Mouse (Mus musculus) layer of hippocampus, postnatal 36 days (tissue): Measurements from ENCODE around the gene Abcb9. TPM values are rescaled to one million over a fixed set of nuclear protein-coding genes. Genes with fewer than 3 reads are reported as not detected.

ENCODE experiments used
- DNase-seq, 2 experiments: peaks; one replicate each; pipeline ENCODE4 v3.0.0; 2022
- total RNA-seq, 2 experiments: library from RNA; stranded (reverse); gene quantifications; 2 replicates each; pipeline ENCODE4 v1.2.3; 2021

The Abcb9 gene
- total RNA-seq, 2 experiments from 2014 or later, result 27.2 to 30.7 TPM

- DNase-seq, result no peak
Observed at GRCm38 (mm10) chr5:124031068-124031955, 64.3 kb downstream of the Abcb9 start.

DNA sequence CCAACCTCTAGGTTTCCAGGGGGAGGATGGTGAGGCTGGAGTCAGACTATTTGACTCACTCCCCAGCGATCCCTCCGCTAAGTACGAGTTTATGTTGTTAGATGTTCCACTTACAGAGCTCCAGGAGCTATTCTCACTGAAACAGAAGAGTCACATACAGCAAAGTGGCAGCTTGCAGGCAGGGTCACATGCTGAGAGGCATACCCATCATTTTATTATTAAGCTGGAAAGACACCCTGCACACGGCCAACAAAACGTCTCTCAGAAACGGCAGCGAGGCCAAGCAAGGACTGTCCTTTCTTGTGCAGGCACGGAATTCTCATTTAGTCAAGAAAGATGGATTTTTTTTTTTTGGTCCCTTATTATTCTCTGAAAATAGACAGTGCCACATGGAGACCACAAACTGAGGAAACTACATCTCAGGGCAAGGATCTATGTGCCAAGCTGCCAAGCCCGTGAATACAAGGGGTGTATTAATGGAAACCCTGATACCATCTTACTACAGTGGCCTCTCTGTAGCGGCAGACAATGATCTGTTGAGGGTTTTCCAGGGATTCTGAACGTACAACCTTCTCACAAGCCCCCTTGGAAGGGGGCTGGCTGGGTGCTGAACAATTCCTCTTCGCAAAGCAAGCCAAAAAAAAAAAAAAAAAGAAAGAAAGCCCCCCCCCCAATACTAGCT lies 65.1 kb downstream of the Abcb9 start:
- DNase-seq, result no peak

GRCm38 (mm10) chr5:124029220-124030035 lies 66.2 kb downstream of the Abcb9 start:
- DNase-seq, result no peak

DNA sequence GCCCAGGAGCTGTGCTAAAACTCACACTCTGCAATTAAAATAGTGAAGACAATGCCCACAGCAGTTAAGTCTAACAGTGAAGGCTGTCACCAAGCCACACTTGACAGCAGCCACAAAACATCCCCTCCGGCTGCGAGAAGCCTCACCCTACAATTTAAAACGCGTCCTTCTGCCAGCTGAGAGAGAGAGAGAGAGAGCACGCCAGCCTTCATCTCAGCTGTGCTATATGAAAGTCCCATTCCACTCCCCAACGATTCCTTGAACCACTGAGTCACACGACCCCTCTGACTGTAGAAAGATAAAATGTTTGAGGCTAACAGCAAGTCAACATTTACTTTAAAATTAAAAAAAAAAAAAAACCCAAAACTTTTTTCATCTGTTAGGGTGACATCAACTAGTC lies 66.9 kb downstream of the Abcb9 start:
- DNase-seq, result no peak

DNA sequence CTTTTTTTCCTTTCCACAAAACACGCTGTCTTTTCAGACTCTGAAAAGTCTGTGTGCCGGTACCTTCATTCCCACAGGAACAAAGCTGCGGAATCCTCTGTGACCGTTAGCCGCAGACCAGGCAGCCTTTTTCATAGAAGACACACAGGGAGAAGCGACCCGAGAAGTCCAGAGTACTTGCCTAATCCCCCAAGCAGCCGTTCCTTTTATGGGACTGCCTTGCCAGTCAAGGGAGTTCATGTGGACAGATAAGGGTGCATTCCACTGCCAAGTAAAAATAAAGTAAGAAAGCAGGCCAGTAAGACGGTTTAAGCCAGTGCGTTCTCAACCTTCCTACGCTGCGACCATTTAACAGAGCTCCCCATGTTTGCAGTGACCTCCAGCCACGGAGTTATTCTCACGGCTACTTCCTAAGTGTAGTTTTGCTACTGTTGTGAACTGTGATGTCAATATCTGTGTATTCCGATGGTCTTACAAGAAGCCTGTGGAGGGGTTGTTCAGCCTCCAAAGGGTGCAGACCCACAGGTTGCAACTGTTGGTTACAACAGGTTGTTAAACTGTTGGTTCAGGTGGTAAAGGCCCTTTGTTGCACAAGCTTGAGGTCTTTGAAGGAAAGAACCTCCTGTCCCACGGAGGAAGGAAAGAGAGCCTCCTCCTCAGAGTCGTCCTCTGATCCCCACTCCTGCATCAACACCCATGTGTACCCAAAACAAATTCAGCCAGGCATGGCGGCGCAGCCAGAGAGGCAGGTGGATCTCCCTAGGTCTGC lies 67.7 kb downstream of the Abcb9 start:
- no peak for DNase-seq

GRCm38 (mm10) chr5:124026568-124026967 lies 69.0 kb downstream of the Abcb9 start:
- DNase-seq, result no peak

DNA sequence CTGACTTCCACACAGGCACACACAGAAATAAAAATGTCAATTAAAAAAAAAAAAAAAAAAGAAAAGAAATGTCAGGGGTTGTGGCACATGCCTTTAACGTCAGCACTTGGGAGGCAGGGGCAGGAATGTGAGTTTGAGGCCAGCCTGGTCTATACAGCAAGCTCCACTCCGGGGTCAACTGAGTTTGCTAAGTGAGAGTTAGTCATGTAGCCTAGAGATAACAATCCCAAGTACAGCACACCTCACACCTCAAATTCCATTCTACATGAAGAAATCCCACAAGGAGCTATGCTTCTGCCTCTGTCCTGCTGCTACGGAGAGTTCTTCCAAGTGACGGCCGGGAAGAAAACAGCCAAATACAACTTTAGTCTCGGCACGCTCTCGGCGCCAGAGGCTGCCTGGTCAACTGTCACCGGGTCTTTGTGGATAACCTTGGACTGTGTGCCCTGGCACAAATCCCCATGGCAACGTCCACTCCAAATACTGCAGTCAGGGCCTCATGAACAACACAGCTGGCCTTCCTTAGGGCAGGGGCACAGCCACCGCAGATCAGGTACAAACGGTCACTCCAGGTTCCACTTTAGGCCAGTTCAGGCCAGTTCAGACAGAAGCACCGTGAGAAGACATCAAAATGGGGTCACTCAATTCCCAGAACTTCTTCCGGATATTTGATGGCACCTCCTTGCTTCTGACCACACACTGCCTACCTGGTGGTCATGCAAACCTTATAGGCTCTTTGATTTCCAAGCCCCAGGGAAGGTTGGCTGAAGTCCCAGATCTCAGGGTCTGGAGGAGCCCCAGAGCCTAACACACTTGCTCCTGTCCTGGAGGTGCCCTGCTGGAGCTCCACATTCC lies 69.8 kb downstream of the Abcb9 start:
- DNase-seq, result no peak

- DNase-seq, result no peak
Observed at GRCm38 (mm10) chr5:124025146-124025545, 70.5 kb downstream of the Abcb9 start.

DNA sequence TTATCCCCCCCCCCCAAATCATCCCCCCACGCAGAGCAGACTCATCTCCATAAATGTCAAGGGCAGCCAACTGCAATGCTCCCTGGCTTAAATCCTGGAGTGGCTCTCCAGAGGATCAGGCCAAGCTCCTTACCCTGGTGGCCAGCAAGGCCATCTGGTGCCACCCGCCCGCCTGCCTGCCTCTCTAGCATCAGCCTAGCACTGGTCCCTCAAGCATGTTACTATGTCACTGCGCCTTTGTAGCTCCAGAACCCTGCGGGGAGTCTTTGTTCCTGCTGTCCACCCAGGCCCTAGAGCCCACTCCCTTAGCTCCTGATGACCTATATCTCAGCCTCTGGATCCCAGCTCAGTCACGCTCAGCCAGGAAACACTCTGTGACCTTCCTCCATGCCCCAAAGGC lies 70.9 kb downstream of the Abcb9 start:
- no peak for DNase-seq

- no peak for DNase-seq
Observed at GRCm38 (mm10) chr5:124022365-124022764, 73.2 kb downstream of the Abcb9 start.

DNA sequence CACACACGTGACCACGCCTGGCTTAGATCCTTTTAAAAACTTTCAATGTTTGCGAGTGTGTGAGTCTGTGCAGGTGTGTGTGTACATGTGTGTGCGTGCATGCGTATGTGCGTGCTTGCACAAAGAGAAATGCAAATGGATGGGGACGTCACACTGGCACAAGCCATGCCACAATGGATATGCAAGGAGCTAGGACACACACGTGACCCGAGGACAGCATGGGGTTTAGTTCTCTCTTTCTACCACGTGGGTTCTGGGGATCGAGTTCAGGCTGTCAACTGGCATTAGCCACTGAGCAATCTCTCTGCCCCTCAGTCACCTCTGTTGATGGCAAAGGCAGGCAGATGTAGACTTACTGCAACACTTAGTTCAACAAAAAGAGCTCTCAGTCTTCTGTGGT lies 73.9 kb downstream of the Abcb9 start:
- DNase-seq, result no peak

DNA sequence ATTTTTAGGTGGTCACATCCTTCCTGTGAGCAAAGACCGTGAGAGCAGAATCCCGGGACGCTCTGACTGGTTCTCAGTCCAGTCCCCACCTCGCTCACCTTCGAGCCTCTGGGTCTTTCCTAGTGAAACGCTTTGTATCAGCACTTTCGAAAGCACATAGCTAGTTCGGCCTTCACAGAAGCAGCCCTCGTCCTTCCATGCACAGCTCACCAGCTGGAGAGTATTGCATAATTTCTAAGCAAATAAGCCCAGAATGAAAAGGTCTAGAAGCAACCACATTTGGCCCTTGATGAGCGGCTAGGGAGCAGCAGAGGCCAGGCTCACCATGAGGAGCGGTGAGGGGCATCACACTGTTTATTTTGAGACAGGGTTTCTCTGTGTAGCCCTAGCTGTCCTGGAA lies 74.5 kb downstream of the Abcb9 start:
- DNase-seq, result no peak

GRCm38 (mm10) chr5:124019348-124020216 lies 76.0 kb downstream of the Abcb9 start:
- DNase-seq, result peak; percentile 76 to 79

GRCm38 (mm10) chr5:124018651-124019050 lies 76.9 kb downstream of the Abcb9 start:
- no peak for DNase-seq

- no peak for DNase-seq
Observed at GRCm38 (mm10) chr5:124017941-124018340, 77.7 kb downstream of the Abcb9 start.

DNA sequence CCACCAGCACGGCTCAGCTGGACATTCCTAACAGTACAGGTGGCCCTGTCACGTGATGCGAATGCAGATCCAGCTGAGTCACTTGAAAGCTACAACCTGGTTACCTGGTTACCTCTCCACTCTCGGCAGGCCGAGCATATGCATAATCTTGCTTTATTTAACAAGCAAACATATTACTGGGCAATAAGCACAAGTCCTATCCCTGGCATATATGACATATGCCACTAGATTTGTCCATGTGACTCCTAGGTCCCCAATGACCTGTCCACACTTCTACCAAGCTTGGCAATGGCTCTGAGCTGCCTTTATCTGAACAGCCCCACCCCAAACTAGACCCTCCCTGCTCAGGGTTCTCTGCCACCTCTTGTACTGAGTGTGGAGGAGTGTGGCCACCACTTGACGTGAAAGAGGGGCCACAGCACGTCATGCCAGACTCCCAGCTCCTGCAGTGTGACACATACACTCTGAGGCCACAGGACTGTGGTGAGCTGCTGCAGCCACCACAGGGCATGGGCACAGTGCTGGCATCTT lies 79.2 kb downstream of the Abcb9 start:
- no peak for DNase-seq

GRCm38 (mm10) chr5:124015727-124016126 lies 79.9 kb downstream of the Abcb9 start:
- no peak for DNase-seq

GRCm38 (mm10) chr5:124014791-124015251 lies 80.8 kb downstream of the Abcb9 start:
- no peak for DNase-seq

DNA sequence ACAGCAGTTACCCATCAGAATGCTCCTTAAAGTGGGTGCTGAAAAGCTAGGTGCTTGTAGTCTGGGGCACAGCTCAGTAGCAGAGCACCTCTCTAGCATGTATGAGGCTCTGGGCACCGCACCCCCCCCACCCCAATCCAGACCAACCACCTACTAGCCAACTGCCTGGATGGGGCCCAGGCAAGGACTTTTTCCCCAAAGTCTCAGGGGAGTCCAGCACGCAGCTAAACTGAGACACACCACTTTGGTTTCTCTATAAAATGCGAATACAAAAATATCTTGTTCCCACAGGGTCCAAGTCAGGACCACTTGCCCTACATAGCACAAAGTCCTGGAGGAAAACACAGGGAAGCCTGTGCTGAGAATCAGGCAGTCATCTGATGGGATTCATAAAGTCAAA lies 81.4 kb downstream of the Abcb9 start:
- no peak for DNase-seq

GRCm38 (mm10) chr5:124013747-124014146 lies 81.9 kb downstream of the Abcb9 start:
- DNase-seq, result no peak
